Mouse (Mus musculus) bone marrow, adult 2 months (tissue): ENCODE results near the gene Ldhc. TPM values are rescaled to one million over a fixed set of nuclear protein-coding genes. Genes with fewer than 3 reads are reported as not detected.
"Not testable (repeated sequence)": the region's sequence is repeated elsewhere in the genome, so short reads cannot be mapped to it uniquely, and the experiment has no call there.

Experiments used
- H3K27ac ChIP-seq: fragments of 200-500 bp; 2 replicates; pipeline ENCODE4 v1.5.1; 2012; ENCODE audit warnings: low read depth, mild to moderate bottlenecking, control low read depth, inconsistent platforms, low read length; ENCODE audit not compliant: control insufficient read depth, poor library complexity, insufficient read depth
- H3K4me1 ChIP-seq: fragments of 200-500 bp; 2 replicates; pipeline ENCODE4 v1.6.1; 2011; ENCODE audit warnings: low read length; ENCODE audit not compliant: control insufficient read depth, insufficient read depth
- H3K4me3 ChIP-seq: fragments of 200-500 bp; replicated peaks from 2 replicates; pipeline ENCODE3; 2011; ENCODE audit warnings: mild to moderate bottlenecking, low read depth, low read length, control low read depth; ENCODE audit not compliant: control insufficient read depth
- CTCF ChIP-seq: fragments of 200-500 bp; IDR thresholded peaks from 2 replicates; pipeline ENCODE4 v1.5.1; 2011; ENCODE audit warnings: low read length, control low read depth; ENCODE audit not compliant: control insufficient read depth, insufficient read depth
- POLR2A ChIP-seq: fragments of 200-500 bp; IDR thresholded peaks from 2 replicates; pipeline ENCODE4 v1.6.1; 2011; ENCODE audit warnings: low read depth, mild to moderate bottlenecking, control low read depth, low read length, borderline replicate concordance; ENCODE audit not compliant: control insufficient read depth
- WGBS: fragments of 180-500 bp; shearing (Covaris S2); methylation state at CpG from one replicate; pipeline ENCODE4 v1.1.7; 2018; 5-methylcytosine and 5-hydroxymethylcytosine counted together
- polyA plus RNA-seq: library from polyadenylated mRNA; stranded (reverse); fragments of >200 nt; gene quantifications from 2 replicates; pipeline ENCODE4 v1.2.4, GENCODE M21; 2011; ENCODE audit warnings: low replicate concordance; ENCODE audit not compliant: missing spikeins, insufficient read depth, insufficient read length

Gene Ldhc
- polyA plus RNA-seq, 1 experiment: 2.6 TPM

DNA sequence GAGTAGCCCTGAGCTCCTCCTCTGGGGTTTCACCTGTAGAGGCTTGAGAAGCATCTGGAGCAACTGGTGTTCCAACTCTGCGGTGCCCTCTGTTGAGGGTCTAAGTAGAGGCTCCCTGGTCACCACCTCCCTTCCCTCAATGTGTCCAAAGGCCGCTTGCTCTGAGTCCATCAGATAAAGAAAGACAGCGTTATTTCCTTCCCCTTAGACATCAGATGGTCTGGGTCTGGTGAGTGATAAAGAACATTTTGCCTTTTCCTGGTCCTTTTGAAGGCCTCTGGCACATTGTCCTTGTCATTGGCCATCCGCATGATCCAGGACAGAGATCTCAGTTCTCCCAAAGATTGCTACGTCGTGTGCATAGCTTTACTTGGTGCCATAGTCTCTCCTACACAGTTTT lies 16.3 kb downstream of the Ldhc start:
- Histone ChIP-seq H3K4me1 (peaks cover 1% of the 10 kb centered on the region; the same call in 1 of the 2 replicates), H3K27ac (no peak overlapping the region), H3K4me3 (no peak overlapping the region)
- TF ChIP-seq POLR2A (no peak), CTCF (no peak)
- 40% methylated on average over 6 of the region's 6 CpGs for WGBS

DNA sequence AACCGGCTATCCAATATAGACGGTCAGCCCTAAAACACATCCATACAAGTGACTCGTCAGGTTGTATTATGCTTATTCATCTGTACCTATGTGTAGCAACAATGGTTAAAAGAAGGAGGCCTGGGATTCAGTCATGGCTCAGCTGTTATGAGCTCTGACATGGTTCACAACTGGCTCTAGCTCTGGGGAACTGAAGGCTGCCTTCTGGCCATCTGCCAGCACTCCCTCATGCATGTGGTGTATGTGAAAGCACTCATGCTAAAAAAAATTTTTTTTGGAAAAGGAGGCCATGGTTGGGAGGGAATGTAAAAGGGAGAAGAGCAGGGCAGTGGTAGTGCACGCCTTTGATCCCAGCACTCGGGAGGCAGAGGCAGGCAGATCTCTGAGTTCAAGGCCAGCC lies 18.8 kb downstream of the Ldhc start:
- no peak overlapping the region for H3K27ac ChIP-seq
- no peak overlapping the region for H3K4me3 ChIP-seq
- WGBS: 89% methylated on average over 5 of the region's 5 CpGs
- TF ChIP-seq CTCF (no peak), POLR2A (no peak)
- peaks cover 1% of the 10 kb centered on the region; the same call in 1 of the 2 replicates for H3K4me1 ChIP-seq

DNA sequence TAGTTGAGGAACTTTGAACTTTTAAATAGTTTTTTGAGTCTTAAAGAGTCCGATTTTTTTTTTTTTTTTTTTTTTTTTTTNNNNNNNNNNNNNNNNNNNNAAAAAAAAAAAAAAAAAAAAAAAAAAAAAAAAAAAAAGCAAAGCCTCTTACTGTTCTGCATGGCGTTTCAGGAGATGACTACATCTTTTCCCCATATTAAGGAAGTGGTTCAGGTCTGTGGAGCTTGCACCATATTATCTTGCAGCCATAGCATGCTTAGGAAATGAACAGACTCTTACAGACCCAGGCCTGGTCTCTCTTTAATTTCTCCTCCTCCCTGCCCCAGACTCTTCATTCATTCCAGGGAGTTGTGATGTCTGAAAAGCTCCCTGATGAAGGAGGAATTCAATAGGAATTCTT lies 20.0 kb downstream of the Ldhc start:
- Histone ChIP-seq H3K4me1 (peaks cover 1% of the 10 kb centered on the region; the same call in 1 of the 2 replicates), H3K4me3 (no peak overlapping the region), H3K27ac (no peak overlapping the region)
- TF ChIP-seq CTCF (no peak), POLR2A (no peak)
- WGBS: 29% methylated on average over 2 of the region's 2 CpGs

DNA sequence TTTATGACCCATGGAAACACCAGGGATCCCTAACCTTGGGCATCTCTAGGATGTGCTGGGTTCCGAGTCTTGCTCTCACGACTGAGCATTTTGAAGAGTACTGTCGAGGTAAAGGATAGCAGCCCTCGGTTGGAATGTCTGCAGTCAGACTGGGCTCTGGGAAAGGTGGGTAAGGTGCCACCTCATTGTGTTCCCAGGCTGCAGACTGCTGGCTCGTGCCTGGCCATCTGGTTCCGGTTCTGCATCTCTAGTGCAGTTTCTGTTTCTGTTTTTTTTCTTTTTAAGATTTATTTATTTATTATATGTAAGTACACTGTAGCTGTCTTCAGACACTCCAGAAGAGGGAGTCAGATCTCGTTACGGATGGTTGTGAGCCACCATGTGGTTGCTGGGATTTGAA lies 20.9 kb downstream of the Ldhc start:
- H3K4me1 ChIP-seq, H3K27ac ChIP-seq, H3K4me3 ChIP-seq: not testable (repeated sequence)
- WGBS: 47% methylated on average over 8 of the region's 8 CpGs

DNA sequence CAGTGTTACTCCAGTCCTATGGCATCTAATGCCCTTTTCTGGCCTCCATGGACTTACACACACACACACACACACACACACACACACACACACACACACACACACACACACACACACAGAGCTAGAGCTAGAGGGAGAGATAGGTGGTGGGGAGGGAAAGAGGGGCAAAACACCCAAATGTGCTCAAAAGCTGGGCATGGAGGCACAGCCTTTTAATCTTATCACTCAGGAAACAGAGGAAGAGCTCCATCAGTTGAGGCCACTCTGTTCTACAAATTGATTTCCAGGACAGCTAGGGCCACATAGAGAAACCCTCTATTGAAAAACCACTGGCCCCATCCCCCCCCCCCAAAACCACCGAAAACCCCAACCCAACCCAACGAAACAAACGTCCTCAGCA lies 22.3 kb downstream of the Ldhc start:
- Histone ChIP-seq H3K27ac (no peak overlapping the region), H3K4me1 (peaks cover under 1% of the 10 kb centered on the region; the same call in 1 of the 2 replicates), H3K4me3 (no peak overlapping the region)
- 14% methylated on average over 3 of the region's 3 CpGs for WGBS
- no peak for TF ChIP-seq POLR2A
- no peak for TF ChIP-seq CTCF

DNA sequence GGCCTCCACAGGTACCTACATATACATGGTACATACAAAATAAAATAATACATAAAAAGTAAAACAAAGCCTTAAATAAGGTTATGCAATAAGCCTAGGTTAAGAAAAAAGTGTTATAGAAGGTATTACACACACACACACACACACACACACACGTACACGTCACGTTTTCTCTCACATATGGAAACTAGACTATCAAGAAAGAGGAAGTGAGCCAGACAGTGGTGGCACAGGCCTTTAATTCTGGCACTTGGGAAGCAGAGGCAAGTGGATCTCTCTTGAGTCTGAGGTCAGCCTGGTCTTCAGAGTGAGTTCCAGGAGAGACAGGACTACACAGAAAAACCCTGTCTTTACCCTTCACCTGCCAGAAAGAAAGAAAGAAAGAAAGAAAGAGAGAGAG lies 34.5 kb downstream of the Ldhc start:
- Histone ChIP-seq H3K4me1 (no peaks in the 10 kb centered on the region), H3K4me3 (no peak overlapping the region), H3K27ac (no peak overlapping the region)
- WGBS: 25% methylated on average over 3 of the region's 3 CpGs
- TF ChIP-seq CTCF (no peak), POLR2A (no peak)

DNA sequence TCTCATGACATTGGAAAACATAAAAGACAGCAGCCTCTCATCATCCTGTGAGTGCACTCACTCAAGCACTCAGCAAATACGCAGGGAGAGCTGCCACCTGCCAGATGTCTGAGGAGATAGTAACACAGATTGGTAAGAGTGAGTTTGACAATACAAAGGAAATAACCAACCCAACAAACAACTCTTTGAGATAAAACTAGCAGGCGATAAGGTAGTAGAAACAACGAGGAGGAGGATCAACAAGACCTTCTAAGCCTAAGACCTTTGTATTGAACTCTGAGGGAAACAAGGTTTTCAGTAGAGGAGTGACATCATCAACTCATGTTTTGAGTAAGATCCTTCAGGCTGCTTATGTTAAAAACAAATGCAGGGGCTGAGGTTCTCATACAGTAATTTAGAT lies 38.3 kb downstream of the Ldhc start:
- Histone ChIP-seq H3K27ac (no peak overlapping the region), H3K4me3 (no peak overlapping the region), H3K4me1 (no peaks in the 10 kb centered on the region)
- TF ChIP-seq CTCF: no peak
- WGBS: 65% methylated on average over 3 of the region's 3 CpGs

DNA sequence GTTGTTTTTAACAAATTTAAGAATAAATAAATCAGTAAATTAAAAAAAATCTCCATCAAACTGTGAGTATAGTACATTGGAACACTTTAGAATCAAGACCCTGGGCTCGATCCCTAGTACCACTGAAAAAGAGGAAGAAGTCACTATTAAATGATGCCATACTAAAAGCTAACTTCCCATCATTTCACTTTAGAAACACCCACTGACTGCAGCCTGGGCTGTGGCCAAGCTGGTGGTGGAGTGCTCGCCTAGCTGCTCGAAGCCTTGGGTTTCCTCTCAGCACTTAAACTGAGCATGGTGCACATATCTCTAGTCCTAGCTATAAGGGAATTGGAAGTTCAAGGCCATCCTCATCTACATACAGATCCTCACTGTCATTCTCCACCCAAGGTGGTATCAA lies 50.2 kb downstream of the Ldhc start:
- no peak overlapping the region for H3K4me3 ChIP-seq
- 45% methylated on average over 3 of the region's 3 CpGs for WGBS
- H3K27ac ChIP-seq: no peak overlapping the region
- H3K4me1 ChIP-seq: no peaks in the 10 kb centered on the region; the same call in 1 of the 2 replicates
- TF ChIP-seq POLR2A (no peak), CTCF (no peak)

DNA sequence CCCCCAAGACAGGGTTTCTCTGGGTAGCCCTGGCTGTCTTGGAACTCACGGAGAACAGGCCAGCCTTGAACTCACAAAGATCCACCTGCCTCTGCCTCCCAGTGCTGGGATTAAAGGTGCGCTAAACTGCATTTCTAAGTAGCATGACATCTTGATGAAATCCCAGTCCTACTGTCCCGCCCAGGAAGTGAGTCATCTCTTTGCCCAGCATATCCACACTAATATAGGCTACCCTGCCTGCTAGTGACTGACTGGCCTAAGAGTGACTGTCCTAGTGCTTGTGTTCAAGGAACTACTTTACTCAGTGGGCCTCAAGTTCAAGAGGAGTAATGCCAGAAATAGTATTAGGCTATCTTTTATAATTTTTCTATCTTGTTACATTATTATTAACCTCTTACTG lies 55.4 kb downstream of the Ldhc start:
- WGBS: 82% methylated on average over 3 of the region's 3 CpGs
- no peaks in the 10 kb centered on the region; the same call in 1 of the 2 replicates for H3K4me1 ChIP-seq
- no peak for TF ChIP-seq CTCF
- TF ChIP-seq POLR2A: no peak
- H3K4me3 ChIP-seq: no peak overlapping the region
- H3K27ac ChIP-seq: no peak overlapping the region
